Mouse (Mus musculus): ENCODE measurements around the gene Scn3a. TPM values are rescaled to one million over a fixed set of nuclear protein-coding genes. Genes with fewer than 3 reads are reported as not detected.

Gene Scn3a
- polyA plus RNA-seq, 1 experiment from 2014 or later, result 66.5 TPM

GRCm38 (mm10) chr2:65532127-65532854 lies 35.1 kb downstream of the Scn3a start:
- no peak overlapping the region for H3K4me2 ChIP-seq (replicated peaks)
- H3K4me1 ChIP-seq (replicated peaks; ENCODE audit: control insufficient read depth, insufficient read depth, low read length), result no peaks in the 10 kb centered on the region
- no peaks in the 10 kb centered on the region for H3K27me3 ChIP-seq (ENCODE audit: control insufficient read depth, insufficient read depth, low read length)
- H3K27ac ChIP-seq, result no peak overlapping the region
- no peak for DNase-seq (ENCODE audit: low spot score)
- H3K9ac ChIP-seq, result no peak overlapping the region
- H3K36me3 ChIP-seq (replicated peaks; ENCODE audit: control insufficient read depth, insufficient read depth), result peaks cover 37% of the 10 kb centered on the region
- ATAC-seq (ENCODE audit: low FRiP score), result no peak
- H3K4me3 ChIP-seq (replicated peaks; ENCODE audit: low read length), result no peak overlapping the region
- 72% methylated on average over 10 of the region's 10 CpGs for WGBS
- H3K9me3 ChIP-seq (ENCODE audit: control insufficient read depth, low read length), result no peaks in the 10 kb centered on the region

GRCm38 (mm10) chr2:65529148-65529547 lies 38.3 kb downstream of the Scn3a start:
- WGBS, result 62% methylated on average over 5 of the region's 5 CpGs
- Histone ChIP-seq H3K4me1 (replicated peaks; ENCODE audit: control insufficient read depth, insufficient read depth, low read length) (no peaks in the 10 kb centered on the region), H3K9me3 (ENCODE audit: control insufficient read depth, low read length) (no peaks in the 10 kb centered on the region), H3K36me3 (replicated peaks; ENCODE audit: control insufficient read depth, insufficient read depth) (peaks cover 46% of the 10 kb centered on the region), H3K9ac (no peak overlapping the region), H3K4me2 (replicated peaks) (no peak overlapping the region), H3K27ac (no peak overlapping the region), H3K4me3 (replicated peaks; ENCODE audit: low read length) (no peak overlapping the region), H3K27me3 (ENCODE audit: control insufficient read depth, insufficient read depth, low read length) (no peaks in the 10 kb centered on the region)
- DNase-seq (ENCODE audit: low spot score), result no peak
- ATAC-seq (ENCODE audit: low FRiP score), result no peak

- H3K27me3 ChIP-seq (ENCODE audit: control insufficient read depth, insufficient read depth, low read length), result no peaks in the 10 kb centered on the region
- H3K27ac ChIP-seq, result no peak overlapping the region
- no peak for DNase-seq (ENCODE audit: low spot score)
- no peak overlapping the region for H3K4me3 ChIP-seq (replicated peaks; ENCODE audit: low read length)
- H3K4me2 ChIP-seq (replicated peaks), result no peak overlapping the region
- ATAC-seq (ENCODE audit: low FRiP score), result no peak
- WGBS, result 81% methylated on average over 6 of the region's 6 CpGs
- H3K9ac ChIP-seq, result no peak overlapping the region
- no peaks in the 10 kb centered on the region for H3K9me3 ChIP-seq (ENCODE audit: control insufficient read depth, low read length)
- peaks cover 44% of the 10 kb centered on the region for H3K36me3 ChIP-seq (replicated peaks; ENCODE audit: control insufficient read depth, insufficient read depth)
- no peaks in the 10 kb centered on the region for H3K4me1 ChIP-seq (replicated peaks; ENCODE audit: control insufficient read depth, insufficient read depth, low read length)
These were observed 50.7 kb downstream of the Scn3a start for GRCm38 (mm10) chr2:65516703-65517102.

GRCm38 (mm10) chr2:65508217-65508616 lies 59.2 kb downstream of the Scn3a start:
- H3K36me3 ChIP-seq (replicated peaks; ENCODE audit: control insufficient read depth, insufficient read depth), result peaks cover 60% of the 10 kb centered on the region
- 81% methylated on average over 12 of the region's 12 CpGs for WGBS
- H3K4me2 ChIP-seq (replicated peaks), result no peak overlapping the region
- no peaks in the 10 kb centered on the region for H3K9me3 ChIP-seq (ENCODE audit: control insufficient read depth, low read length)
- H3K27me3 ChIP-seq (ENCODE audit: control insufficient read depth, insufficient read depth, low read length), result no peaks in the 10 kb centered on the region
- no peak overlapping the region for H3K9ac ChIP-seq
- DNase-seq (ENCODE audit: low spot score) (no peak), ATAC-seq (ENCODE audit: low FRiP score) (no peak)
- H3K27ac ChIP-seq, result no peak overlapping the region
- H3K4me1 ChIP-seq (replicated peaks; ENCODE audit: control insufficient read depth, insufficient read depth, low read length), result no peaks in the 10 kb centered on the region
- no peak overlapping the region for H3K4me3 ChIP-seq (replicated peaks; ENCODE audit: low read length)

GRCm38 (mm10) chr2:65490450-65490849 lies 77.0 kb downstream of the Scn3a start:
- no peaks in the 10 kb centered on the region for H3K4me1 ChIP-seq (replicated peaks; ENCODE audit: control insufficient read depth, insufficient read depth, low read length)
- H3K27ac ChIP-seq, result no peak overlapping the region
- no peak overlapping the region for H3K4me2 ChIP-seq (replicated peaks)
- no peak for DNase-seq (ENCODE audit: low spot score)
- H3K4me3 ChIP-seq (replicated peaks; ENCODE audit: low read length), result no peak overlapping the region
- no peaks in the 10 kb centered on the region for H3K9me3 ChIP-seq (ENCODE audit: control insufficient read depth, low read length)
- no peak overlapping the region for H3K9ac ChIP-seq
- peaks cover 49% of the 10 kb centered on the region for H3K36me3 ChIP-seq (replicated peaks; ENCODE audit: control insufficient read depth, insufficient read depth)
- WGBS, result 77% methylated on average over 9 of the region's 9 CpGs
- ATAC-seq (ENCODE audit: low FRiP score), result no peak
- no peaks in the 10 kb centered on the region for H3K27me3 ChIP-seq (ENCODE audit: control insufficient read depth, insufficient read depth, low read length)

GRCm38 (mm10) chr2:65483434-65483833 lies 84.0 kb downstream of the Scn3a start:
- no peak overlapping the region for H3K27ac ChIP-seq
- no peak overlapping the region for H3K9ac ChIP-seq
- H3K27me3 ChIP-seq (ENCODE audit: control insufficient read depth, insufficient read depth, low read length), result no peaks in the 10 kb centered on the region
- WGBS, result 68% methylated on average over 3 of the region's 3 CpGs
- H3K9me3 ChIP-seq (ENCODE audit: control insufficient read depth, low read length), result no peaks in the 10 kb centered on the region
- H3K4me1 ChIP-seq (replicated peaks; ENCODE audit: control insufficient read depth, insufficient read depth, low read length), result no peaks in the 10 kb centered on the region
- no peak overlapping the region for H3K4me3 ChIP-seq (replicated peaks; ENCODE audit: low read length)
- no peak for DNase-seq (ENCODE audit: low spot score)
- H3K36me3 ChIP-seq (replicated peaks; ENCODE audit: control insufficient read depth, insufficient read depth), result peaks cover 56% of the 10 kb centered on the region
- no peak for ATAC-seq (ENCODE audit: low FRiP score)
- no peak overlapping the region for H3K4me2 ChIP-seq (replicated peaks)

GRCm38 (mm10) chr2:65481007-65481672 lies 86.3 kb downstream of the Scn3a start:
- no peaks in the 10 kb centered on the region for H3K9me3 ChIP-seq (ENCODE audit: control insufficient read depth, low read length)
- H3K36me3 ChIP-seq (replicated peaks; ENCODE audit: control insufficient read depth, insufficient read depth), result peaks cover 71% of the 10 kb centered on the region
- H3K4me2 ChIP-seq (replicated peaks), result no peak overlapping the region
- DNase-seq (ENCODE audit: low spot score) (no peak), ATAC-seq (ENCODE audit: low FRiP score) (no peak)
- no peak overlapping the region for H3K27ac ChIP-seq
- H3K27me3 ChIP-seq (ENCODE audit: control insufficient read depth, insufficient read depth, low read length), result no peaks in the 10 kb centered on the region
- no peak overlapping the region for H3K4me3 ChIP-seq (replicated peaks; ENCODE audit: low read length)
- no peaks in the 10 kb centered on the region for H3K4me1 ChIP-seq (replicated peaks; ENCODE audit: control insufficient read depth, insufficient read depth, low read length)
- 91% methylated on average over 4 of the region's 4 CpGs for WGBS
- H3K9ac ChIP-seq, result no peak overlapping the region

GRCm38 (mm10) chr2:65471311-65471882 lies 96.0 kb downstream of the Scn3a start:
- 54% methylated on average over 11 of the region's 11 CpGs for WGBS
- H3K27me3 ChIP-seq (ENCODE audit: control insufficient read depth, insufficient read depth, low read length), result no peaks in the 10 kb centered on the region
- peaks cover 74% of the 10 kb centered on the region for H3K36me3 ChIP-seq (replicated peaks; ENCODE audit: control insufficient read depth, insufficient read depth)
- no peaks in the 10 kb centered on the region for H3K4me1 ChIP-seq (replicated peaks; ENCODE audit: control insufficient read depth, insufficient read depth, low read length)
- H3K4me2 ChIP-seq (replicated peaks), result no peak overlapping the region
- H3K27ac ChIP-seq, result 0 out of 2 replicates have a peak overlapping the region, but pooled peaks have one; percentile 32
- H3K4me3 ChIP-seq (replicated peaks; ENCODE audit: low read length), result no peak overlapping the region
- ATAC-seq (ENCODE audit: low FRiP score) (peak; percentile 37; the same call in 1 of the 2 replicates), DNase-seq (ENCODE audit: low spot score) (no peak)
- H3K9me3 ChIP-seq (ENCODE audit: control insufficient read depth, low read length), result no peaks in the 10 kb centered on the region
- no peak overlapping the region for H3K9ac ChIP-seq

- DNase-seq (ENCODE audit: low spot score) (no peak), ATAC-seq (ENCODE audit: low FRiP score) (no peak)
- H3K4me3 ChIP-seq (replicated peaks; ENCODE audit: low read length), result no peak overlapping the region
- H3K36me3 ChIP-seq (replicated peaks; ENCODE audit: control insufficient read depth, insufficient read depth), result peaks cover 77% of the 10 kb centered on the region
- no peak overlapping the region for H3K27ac ChIP-seq
- 91% methylated on average over 5 of the region's 5 CpGs for WGBS
- no peaks in the 10 kb centered on the region for H3K4me1 ChIP-seq (replicated peaks; ENCODE audit: control insufficient read depth, insufficient read depth, low read length)
- H3K4me2 ChIP-seq (replicated peaks), result no peak overlapping the region
- H3K9me3 ChIP-seq (ENCODE audit: control insufficient read depth, low read length), result no peaks in the 10 kb centered on the region
- no peaks in the 10 kb centered on the region for H3K27me3 ChIP-seq (ENCODE audit: control insufficient read depth, insufficient read depth, low read length)
- H3K9ac ChIP-seq, result no peak overlapping the region
These were observed 101.7 kb downstream of the Scn3a start for GRCm38 (mm10) chr2:65465694-65466093.
